Mouse (Mus musculus): ENCODE measurements around the gene Abcd1.

Abcd1 gene

DNA sequence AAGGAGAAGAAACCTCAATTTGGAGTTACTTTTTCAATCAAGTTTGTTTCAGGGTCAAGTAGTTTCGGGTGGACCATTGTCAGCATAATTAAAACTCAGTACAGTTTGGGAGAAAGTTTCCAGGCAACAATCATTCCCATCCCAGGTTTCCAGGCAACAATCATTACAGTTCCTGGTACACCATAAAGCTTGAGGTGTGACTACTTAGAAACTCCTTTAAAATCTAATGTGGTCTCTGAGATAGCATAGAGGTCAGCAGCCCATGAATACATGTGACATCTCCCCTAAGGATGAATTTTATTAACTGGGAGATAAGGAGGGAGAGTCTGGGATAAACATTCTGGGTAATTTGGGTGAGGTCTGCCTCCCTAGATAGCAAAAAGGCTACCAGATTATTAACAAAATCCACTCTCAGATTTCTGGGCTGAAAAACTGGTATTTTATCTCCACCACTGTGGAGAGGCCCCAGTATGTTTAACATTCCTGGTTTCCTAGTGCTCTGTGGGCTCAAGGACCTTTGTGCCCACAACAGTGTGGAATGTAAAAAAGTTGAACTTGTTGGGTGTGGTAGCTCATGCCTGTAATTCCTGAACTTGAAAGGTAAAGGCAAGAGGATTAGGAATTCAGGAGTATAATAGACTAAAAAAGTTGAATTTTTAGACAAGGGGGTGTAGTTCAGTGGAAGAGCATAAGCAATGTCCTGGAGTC, 28.5 kb downstream of the Abcd1 start:
- no peak for DNase-seq

DNA sequence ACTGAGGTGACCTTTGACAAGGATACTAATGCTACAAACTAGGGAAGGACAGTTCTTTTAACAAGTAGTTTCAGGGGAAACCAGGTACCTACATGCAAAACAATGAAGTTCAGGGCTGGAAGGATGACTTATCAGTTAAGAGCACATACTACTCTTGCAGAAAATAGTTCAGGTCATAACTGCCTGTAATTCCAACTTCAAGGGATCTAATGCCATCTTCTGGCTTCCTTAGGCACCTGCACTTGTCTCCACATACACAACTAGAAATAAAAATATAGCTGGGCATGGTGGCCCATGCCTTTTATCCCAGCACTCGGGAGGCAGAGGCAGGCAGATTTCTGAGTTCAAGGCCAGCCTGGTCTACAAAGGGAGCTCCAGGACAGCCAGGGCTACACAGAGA, 32.6 kb downstream of the Abcd1 start:
- DNase-seq: no peak

DNA sequence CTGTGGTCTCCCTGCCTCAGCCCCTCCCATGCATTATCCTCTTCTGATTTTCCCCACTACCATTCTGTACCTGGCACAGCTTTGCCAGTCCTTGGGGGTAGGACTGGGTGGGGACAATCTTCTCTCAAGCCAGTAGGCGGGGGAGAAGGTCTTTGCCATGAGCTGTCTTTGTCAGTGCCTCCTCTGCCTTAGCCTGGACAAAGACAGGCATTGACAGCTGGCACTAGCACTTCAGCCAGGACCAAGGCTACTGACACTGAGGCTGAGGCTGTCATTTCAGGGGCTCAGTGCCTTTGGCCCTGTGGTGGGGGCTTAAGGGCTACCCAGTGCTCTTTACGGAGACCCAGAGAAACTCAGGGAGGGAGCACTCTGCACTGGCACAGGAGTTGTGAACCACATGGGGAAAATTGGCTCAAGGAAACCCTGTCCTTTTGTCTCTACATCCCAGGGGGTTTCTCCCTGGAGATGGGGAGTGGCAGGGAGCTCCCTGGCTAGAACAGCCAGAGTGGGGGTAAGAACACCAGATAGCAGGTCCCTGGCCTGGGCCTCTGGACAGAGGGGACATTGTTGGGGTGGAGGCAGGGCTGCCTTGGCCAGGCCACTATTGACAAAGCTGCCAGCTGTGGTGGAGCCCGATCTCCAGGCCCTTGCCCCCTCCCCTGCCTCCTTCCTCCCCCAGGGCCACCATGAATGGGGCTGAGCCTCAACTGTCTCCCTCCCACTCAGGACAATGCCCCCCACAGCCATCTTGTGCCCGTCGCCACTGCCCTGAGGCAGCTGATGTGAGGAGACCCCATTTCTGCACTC, 40.1 kb downstream of the Abcd1 start, which contains the start of gene Plxnb3:
Plxnb3 (plus strand) TSS at position 757 of the 807 bp plus-strand sequence.
- no peak for DNase-seq

DNA sequence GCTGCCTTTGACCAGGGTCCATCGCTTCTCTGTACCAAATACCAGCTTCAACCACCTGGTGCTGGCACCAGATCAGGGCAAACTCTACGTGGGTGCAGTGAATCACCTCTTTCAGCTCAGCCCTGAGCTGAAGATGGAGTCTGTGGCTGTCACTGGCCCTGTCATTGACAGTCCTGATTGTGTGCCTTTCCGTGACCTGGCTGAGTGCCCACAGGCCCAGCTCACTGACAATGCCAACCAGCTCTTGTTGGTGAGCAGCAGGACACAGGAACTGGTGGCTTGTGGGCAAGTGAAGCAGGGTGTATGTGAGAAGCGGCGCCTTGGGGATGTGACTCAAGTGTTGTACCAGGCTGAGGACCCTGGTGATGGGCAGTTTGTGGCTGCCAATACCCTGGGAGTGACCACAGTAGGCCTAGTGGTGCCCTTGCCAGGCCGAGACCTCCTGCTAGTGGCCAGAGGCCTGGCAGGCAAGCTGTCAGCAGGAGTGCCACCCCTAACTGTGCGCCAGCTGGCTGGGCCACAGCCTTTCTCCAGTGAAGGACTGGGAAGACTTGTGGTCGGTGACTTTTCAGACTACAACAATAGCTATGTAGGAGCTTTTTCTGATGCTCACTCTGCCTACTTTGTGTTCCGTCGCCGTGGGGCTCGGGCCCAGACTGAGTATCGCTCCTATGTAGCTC, 42.4 kb downstream of the Abcd1 start:
- DNase-seq: no peak

DNA sequence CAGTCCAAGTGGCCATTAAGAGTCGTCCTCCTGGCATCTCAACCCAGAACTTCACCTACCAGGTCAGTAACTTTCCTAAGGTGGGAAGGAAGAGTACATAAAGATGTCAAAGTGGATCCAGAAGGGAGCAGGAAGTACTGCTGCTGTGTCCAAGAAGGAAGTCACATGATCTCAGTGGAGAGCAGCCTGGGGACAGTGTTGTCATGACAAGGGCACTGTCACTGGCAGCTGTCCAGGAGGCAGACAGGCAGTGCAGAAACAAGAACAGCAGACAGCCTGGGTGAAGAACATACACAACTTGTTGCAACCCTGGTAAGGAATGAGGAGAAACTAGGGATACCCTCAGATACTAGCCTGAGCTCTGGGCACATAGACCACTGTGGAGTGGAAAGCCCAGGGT, 48.9 kb downstream of the Abcd1 start:
- no peak for DNase-seq

DNA sequence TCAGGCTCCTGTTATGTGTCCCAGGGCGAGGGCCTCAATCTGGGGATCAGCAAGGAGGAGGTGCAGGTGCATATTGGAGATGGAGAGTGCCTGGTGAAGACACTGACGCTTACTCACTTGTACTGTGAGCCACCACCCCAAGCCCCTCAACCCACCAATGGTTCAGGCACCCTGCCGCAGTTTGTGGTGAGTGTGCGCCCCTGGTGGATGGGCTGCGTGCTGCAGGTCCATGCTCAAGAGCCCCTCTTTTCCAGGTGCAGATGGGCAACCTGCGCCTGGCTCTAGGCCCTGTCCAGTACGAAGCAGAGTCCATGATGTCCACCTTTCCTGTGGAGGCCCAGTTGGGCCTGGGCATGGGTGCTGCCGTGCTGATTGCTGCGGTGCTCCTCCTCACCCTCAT, 50.9 kb downstream of the Abcd1 start:
- peak; percentile 77 for DNase-seq

DNA sequence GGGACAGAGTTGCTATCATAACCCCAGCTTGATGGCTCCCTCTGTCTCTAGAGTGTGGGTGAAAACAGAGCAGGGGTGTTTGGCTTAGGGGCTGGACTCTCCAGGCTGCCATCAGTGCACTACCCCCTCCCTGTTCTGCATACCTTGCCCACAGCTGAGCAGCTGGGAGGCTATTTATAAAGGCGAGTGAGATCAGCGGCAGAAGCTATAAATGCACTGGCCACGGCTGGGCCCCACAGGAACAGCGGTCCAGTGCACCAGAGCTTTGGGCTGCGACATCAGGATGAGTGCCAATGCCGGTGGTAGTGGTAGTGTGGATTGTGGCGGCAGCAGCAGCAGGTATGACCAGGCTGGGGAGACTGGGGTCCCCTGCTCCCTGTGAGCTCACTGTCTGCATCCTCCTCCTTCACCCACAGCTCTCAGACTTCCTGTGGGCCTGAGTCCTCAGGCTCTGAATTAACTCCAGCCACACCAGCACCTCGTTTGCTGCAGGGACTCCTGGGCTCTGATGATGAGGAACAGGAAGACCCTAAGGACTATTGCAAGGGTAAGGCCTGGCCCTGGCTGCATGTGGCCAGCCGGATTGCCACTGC, 57.9 kb downstream of the Abcd1 start, which contains the start of gene Srpk3:
Srpk3 (plus strand) TSS at position 238 of the 593 bp plus-strand sequence.
- no peak for DNase-seq

DNA sequence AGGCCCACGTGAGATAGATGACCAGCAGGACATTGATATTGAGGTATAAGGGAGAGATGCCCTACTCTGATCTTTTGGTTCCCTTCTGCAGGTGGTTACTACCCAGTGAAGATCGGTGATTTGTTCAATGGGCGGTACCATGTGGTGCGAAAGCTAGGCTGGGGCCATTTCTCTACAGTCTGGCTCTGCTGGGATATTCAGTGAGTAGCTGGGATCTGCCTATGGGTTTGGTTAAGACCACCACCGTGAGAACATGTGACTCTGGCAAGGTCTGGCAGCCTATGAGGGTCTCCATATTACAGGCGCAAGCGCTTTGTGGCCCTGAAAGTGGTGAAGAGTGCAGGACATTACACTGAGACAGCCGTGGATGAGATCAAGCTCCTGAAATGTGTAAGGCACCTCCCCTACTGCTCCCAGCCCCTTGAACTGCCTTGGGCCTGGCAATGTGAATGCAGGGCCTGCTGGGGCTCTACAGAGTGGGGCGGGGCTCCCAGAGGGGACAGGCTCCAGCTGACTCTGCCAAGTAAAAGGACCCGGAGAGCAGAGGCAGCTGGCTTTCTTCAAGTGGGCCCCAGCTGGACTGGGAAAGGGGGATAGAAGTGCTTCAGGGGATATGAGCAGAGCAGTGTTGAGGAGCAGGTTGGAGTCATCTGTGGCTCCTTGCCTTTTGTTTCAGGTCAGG, 58.5 kb downstream of the Abcd1 start:
- DNase-seq: no peak

DNA sequence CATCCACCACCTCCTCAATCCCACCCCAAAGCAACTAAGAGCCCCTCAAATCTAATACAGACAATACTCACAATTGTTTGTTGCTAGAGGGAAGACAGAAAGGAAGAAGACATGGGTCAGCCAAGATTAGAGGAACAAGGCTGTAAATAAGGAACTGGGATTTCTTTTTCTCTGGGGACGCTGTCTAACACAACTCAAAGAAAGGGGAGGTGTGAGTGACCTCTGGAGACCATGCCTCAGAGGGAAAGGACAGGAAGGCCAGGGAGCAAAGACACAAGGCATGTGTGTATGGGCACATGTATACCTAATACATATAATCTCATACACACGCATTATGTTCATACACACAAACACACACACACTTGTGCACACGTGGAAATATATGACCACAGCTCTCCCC, 65.8 kb downstream of the Abcd1 start:
- no peak for DNase-seq

DNA sequence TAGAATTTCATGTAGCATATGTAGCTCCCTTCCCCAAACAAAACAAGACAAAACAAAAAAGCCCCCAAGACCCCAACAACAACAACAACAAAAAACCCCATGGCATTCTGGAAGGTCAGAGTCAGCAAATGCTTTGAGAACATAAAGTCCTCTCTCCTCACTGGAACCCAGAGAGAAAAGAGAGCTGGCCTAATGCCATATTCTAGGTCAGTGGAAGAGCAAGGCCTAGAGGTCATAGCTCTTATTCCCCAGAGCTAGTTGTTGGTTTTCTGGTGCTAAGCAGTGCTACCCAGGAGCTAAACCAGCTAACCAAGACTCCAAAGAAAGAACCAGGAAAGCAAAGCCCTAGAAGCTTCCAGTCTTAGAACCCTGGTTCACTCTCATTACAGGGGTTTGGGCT, 69.3 kb downstream of the Abcd1 start:
- no peak for DNase-seq

DNA sequence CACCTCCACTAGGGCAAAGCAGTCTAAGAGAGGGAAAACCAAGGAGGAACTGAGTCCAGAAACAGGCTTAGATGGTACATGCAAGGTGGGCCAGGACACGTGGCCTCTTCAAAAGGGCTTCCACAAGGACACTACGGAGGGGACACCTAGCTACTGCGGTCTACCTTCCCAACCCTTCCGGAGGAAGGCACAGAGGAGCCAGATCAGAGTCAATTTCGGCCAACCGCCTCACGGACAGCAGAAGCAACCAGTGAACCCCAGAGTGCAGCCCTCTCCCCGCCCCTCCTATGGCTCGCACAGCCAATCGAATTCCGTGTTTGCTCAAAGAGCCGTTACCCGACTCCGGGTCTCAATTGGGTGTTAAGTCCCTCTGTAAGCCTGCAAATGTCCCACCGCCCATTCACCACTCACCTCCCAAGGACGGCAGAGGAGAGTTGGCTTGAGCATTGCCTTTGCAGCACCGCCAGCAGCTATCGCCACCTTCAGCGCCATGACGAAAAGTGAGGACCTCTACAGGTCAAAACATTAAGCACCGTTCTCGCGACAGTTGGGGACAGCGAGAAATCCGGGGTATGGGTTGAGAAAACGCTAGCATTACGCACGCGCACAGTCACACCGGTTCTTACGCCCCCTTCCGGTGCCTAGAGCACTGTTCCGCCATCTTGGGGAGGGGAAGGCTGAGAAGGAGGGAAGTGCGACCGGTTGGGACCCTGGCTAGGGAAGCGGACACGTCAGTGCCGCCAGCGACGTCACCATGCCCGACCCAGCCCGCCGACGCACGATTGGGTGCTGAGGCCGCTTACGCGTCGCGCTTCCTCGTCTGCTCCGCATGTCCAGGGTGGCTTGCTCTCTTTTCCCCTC, 70.2 kb downstream of the Abcd1 start, which contains the start of the genes Idh3g and Ssr4:
Idh3g (minus strand) TSS at position 534 of the 861 bp plus-strand sequence.
Ssr4 (plus strand) TSS at position 665 of the 861 bp plus-strand sequence.
- DNase-seq: peak; percentile 91

DNA sequence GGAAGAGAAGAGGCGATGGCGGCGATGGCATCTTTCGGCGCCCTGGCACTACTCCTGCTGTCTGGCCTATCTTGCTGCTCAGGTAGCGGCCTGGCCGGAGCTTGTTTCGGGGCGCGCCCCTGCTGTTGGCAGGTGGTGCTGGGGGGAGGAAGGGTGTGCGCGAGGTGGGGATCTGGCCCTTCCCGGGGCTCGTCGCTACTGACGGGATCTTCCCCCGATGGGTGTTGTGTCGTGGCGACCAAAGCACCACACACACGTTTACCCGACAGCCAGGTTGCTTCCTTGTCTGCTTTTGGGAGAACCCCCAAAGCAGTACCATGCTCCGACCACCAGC, 70.8 kb downstream of the Abcd1 start:
- no peak for DNase-seq

All from thymus, postnatal 4 days (tissue).